Mouse (Mus musculus) spleen, adult 2 months (tissue): ENCODE data around the gene Fbxo7.

ENCODE experiments used
- CTCF ChIP-seq: fragments of 200-500 bp; IDR thresholded peaks from 2 replicates; pipeline ENCODE4 v1.5.1; 2011; ENCODE audit warnings: mild to moderate bottlenecking, inconsistent platforms; ENCODE audit not compliant: insufficient read depth, insufficient read length, insufficient replicate concordance; ENCODE audit errors: extremely low read depth
- POLR2A ChIP-seq: fragments of 200-500 bp; IDR thresholded peaks from 2 replicates; pipeline ENCODE4 v1.6.1; 2011; ENCODE audit warnings: low read depth, low read length, inconsistent platforms

GRCm38 (mm10) chr10:86064937-86065336, 43.2 kb downstream of the Fbxo7 start:
- TF ChIP-seq POLR2A, result no peak
- peak; percentile 70; the same call in 1 of the 2 replicates for TF ChIP-seq CTCF
